Mouse (Mus musculus): Measurements from ENCODE around the gene Tom1l2. TPM values are rescaled to one million over a fixed set of nuclear protein-coding genes. Genes with fewer than 3 reads are reported as not detected.

Gene Tom1l2
- total and polyA plus RNA-seq, 2 experiments from 2014 or later, result 31.3 to 77.3 TPM

DNA sequence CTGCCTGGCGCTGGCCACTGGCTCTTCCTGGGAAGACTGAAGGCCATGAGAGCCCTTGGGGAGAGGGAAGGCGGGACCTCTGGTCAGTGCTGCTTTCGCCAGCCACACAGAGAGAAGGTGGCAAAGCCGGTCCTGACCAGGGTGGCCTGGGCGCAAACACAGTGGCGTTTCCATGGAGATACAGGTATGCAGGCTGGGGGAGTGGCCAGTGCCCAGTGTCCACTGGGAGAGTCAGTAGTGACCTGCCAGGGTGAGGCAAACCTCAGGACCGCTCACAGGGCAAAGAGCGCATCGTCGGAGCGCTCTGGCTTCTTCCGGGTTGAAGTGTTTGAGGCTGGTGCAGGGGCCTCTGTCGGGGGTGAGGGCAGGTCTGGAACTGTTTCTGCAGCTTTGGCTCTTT is 122.9 kb downstream of the Tom1l2 start:
- ATAC-seq (ENCODE audit: insufficient read depth, low read depth) (no peak), DNase-seq (ENCODE audit: low spot score) (no peak)
- H3K4me3 ChIP-seq (ENCODE audit: low read depth, low read length), result no peak overlapping the region
- no peak for TF ChIP-seq CTCF (IDR thresholded peaks at IDR 0.05; ENCODE audit: low read depth)
- TF ChIP-seq EP300 (IDR thresholded peaks at IDR 0.05; ENCODE audit: low read depth), result no peak
- no peaks in the 10 kb centered on the region for H3K27me3 ChIP-seq (ENCODE audit: control insufficient read depth, insufficient read depth, low read length)
- peaks cover 8% of the 10 kb centered on the region for H3K36me3 ChIP-seq (replicated peaks; ENCODE audit: control insufficient read depth, insufficient read depth, low read length)
- no peak overlapping the region for H3K27ac ChIP-seq (ENCODE audit: low read depth)
- H3K9me3 ChIP-seq (replicated peaks; ENCODE audit: control insufficient read depth, low read length), result no peaks in the 10 kb centered on the region
- 81% methylated on average over 13 of the region's 13 CpGs for WGBS
- no peak overlapping the region for H3K4me2 ChIP-seq (ENCODE audit: low read depth, low read length)
- peaks cover 39% of the 10 kb centered on the region for H3K4me1 ChIP-seq (ENCODE audit: control insufficient read depth, insufficient read depth)
- no peak overlapping the region for H3K9ac ChIP-seq (replicated peaks; ENCODE audit: low read depth, low read length)

- WGBS, result 34% methylated on average over 3 of the region's 3 CpGs
- Histone ChIP-seq H3K9ac (replicated peaks; ENCODE audit: low read depth, low read length) (peak overlapping the region; percentile 32; the same call in 1 of the 2 replicates), H3K9me3 (replicated peaks; ENCODE audit: control insufficient read depth, low read length) (no peaks in the 10 kb centered on the region), H3K27me3 (ENCODE audit: control insufficient read depth, insufficient read depth, low read length) (no peaks in the 10 kb centered on the region), H3K4me1 (ENCODE audit: control insufficient read depth, insufficient read depth) (peaks cover 39% of the 10 kb centered on the region), H3K36me3 (replicated peaks; ENCODE audit: control insufficient read depth, insufficient read depth, low read length) (peaks cover 8% of the 10 kb centered on the region), H3K4me2 (ENCODE audit: low read depth, low read length) (no peak overlapping the region), H3K27ac (ENCODE audit: low read depth) (peak overlapping the region; percentile 57), H3K4me3 (ENCODE audit: low read depth, low read length) (no peak overlapping the region)
- TF ChIP-seq CTCF (IDR thresholded peaks at IDR 0.05; ENCODE audit: low read depth) (no peak), EP300 (IDR thresholded peaks at IDR 0.05; ENCODE audit: low read depth) (no peak)
- DNase-seq (ENCODE audit: low spot score), result no peak
- peak; percentile 22 for ATAC-seq (ENCODE audit: insufficient read depth, low read depth)
These were observed 124.2 kb downstream of the Tom1l2 start for GRCm38 (mm10) chr11:60228525-60228924.

GRCm38 (mm10) chr11:60225874-60226273 is 126.8 kb downstream of the Tom1l2 start:
- no peaks in the 10 kb centered on the region for H3K9me3 ChIP-seq (replicated peaks; ENCODE audit: control insufficient read depth, low read length)
- no peak for DNase-seq (ENCODE audit: low spot score)
- TF ChIP-seq EP300 (IDR thresholded peaks at IDR 0.05; ENCODE audit: low read depth), result no peak
- no peak for TF ChIP-seq CTCF (IDR thresholded peaks at IDR 0.05; ENCODE audit: low read depth)
- no peaks in the 10 kb centered on the region for H3K27me3 ChIP-seq (ENCODE audit: control insufficient read depth, insufficient read depth, low read length)
- peak overlapping the region; percentile 16; the same call in 1 of the 2 replicates for H3K9ac ChIP-seq (replicated peaks; ENCODE audit: low read depth, low read length)
- H3K27ac ChIP-seq (ENCODE audit: low read depth), result no peak overlapping the region
- H3K4me1 ChIP-seq (ENCODE audit: control insufficient read depth, insufficient read depth), result peaks cover 35% of the 10 kb centered on the region; the same call in 1 of the 2 replicates
- H3K36me3 ChIP-seq (replicated peaks; ENCODE audit: control insufficient read depth, insufficient read depth, low read length), result peaks cover 8% of the 10 kb centered on the region
- H3K4me3 ChIP-seq (ENCODE audit: low read depth, low read length), result no peak overlapping the region
- 83% methylated on average over 1 of the region's 1 CpGs for WGBS
- no peak for ATAC-seq (ENCODE audit: insufficient read depth, low read depth)
- no peak overlapping the region for H3K4me2 ChIP-seq (ENCODE audit: low read depth, low read length)

DNA sequence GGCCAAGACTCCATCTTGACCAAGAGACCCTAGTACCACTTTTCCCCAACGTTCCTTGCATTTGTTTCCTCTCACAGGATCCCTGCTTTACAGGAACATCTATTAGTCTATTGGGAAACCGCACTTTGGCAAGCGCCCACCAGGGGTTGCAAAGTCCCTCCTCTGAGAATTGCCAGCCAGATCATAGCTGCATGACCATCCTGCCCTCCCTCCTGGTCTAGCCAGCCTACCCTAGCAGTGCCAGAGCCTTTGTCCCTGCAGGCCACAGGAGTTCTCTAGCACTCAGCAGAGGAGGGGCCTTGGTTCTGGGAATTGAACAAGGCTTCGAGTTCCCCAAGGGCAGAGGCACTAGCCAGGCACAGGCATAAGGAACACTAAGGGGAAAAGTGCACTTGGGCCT is 128.0 kb downstream of the Tom1l2 start:
- TF ChIP-seq CTCF (IDR thresholded peaks at IDR 0.05; ENCODE audit: low read depth), result peak; percentile 18; the same call in 1 of the 2 replicates
- TF ChIP-seq EP300 (IDR thresholded peaks at IDR 0.05; ENCODE audit: low read depth), result no peak
- Histone ChIP-seq H3K36me3 (replicated peaks; ENCODE audit: control insufficient read depth, insufficient read depth, low read length) (peaks cover 4% of the 10 kb centered on the region), H3K4me1 (ENCODE audit: control insufficient read depth, insufficient read depth) (peaks cover 38% of the 10 kb centered on the region), H3K27me3 (ENCODE audit: control insufficient read depth, insufficient read depth, low read length) (no peaks in the 10 kb centered on the region), H3K27ac (ENCODE audit: low read depth) (no peak overlapping the region), H3K9ac (replicated peaks; ENCODE audit: low read depth, low read length) (0 out of 2 replicates have a peak overlapping the region, but pooled peaks have one; percentile 21), H3K4me3 (ENCODE audit: low read depth, low read length) (no peak overlapping the region), H3K4me2 (ENCODE audit: low read depth, low read length) (no peak overlapping the region), H3K9me3 (replicated peaks; ENCODE audit: control insufficient read depth, low read length) (no peaks in the 10 kb centered on the region)
- ATAC-seq (ENCODE audit: insufficient read depth, low read depth) (no peak), DNase-seq (ENCODE audit: low spot score) (no peak)
- WGBS, result 57% methylated on average over 4 of the region's 4 CpGs

DNA sequence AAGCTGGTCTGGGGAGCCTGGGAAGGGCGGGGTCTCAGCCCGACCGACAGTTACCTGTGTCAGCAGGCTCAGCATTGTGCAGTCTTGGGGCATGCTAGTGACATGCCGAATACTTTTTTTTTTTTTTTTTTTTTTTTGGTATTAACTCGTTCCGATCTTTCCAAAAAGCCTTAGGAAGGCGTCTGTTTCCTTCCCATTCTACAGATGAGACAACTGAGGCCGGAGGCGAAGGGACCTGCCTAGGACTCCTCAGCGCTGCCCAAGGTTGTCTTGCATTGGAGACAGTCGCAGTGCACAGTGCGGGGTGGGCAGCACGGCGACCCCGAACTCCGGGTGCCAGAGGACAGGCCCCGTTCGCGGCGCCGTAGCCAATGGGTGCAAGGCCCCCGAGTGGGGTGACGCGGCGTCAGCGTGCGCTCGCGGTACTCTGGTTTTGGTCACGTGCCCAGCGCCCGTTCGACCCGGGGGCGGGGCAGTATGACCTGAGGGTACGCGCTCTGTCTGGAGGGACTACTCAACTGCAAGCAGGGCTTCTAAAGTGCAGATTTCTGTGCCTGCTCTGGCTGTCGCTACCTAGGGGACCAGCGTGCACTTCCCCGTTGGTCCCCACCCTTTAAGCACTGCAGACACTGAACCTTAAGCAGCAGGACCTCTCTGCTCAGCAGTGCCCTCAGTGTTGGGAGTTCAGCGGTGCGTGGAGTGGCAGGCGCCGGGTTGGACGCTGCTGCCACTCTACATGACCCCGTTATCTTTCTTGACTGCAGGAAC is 130.1 kb downstream of the Tom1l2 start, which contains the start of gene Srebf1:
Gene Srebf1 (minus strand): TSS at position 113 of the 768 bp plus-strand sequence.
- Histone ChIP-seq H3K4me1 (ENCODE audit: control insufficient read depth, insufficient read depth) (peaks cover 32% of the 10 kb centered on the region), H3K4me2 (ENCODE audit: low read depth, low read length) (peak within 1 kb of the TSS; percentile 60), H3K9me3 (replicated peaks; ENCODE audit: control insufficient read depth, low read length) (no peaks in the 10 kb centered on the region), H3K36me3 (replicated peaks; ENCODE audit: control insufficient read depth, insufficient read depth, low read length) (no peaks in the 10 kb centered on the region), H3K9ac (replicated peaks; ENCODE audit: low read depth, low read length) (peak within 1 kb of the TSS; percentile 52), H3K27ac (ENCODE audit: low read depth) (peak within 1 kb of the TSS; percentile 90), H3K27me3 (ENCODE audit: control insufficient read depth, insufficient read depth, low read length) (no peaks in the 10 kb centered on the region), H3K4me3 (ENCODE audit: low read depth, low read length) (peak within 1 kb of the TSS; percentile 36)
- WGBS, result 5% methylated on average over 46 of the region's 46 CpGs
- TF ChIP-seq EP300 (IDR thresholded peaks at IDR 0.05; ENCODE audit: low read depth) (no peak), CTCF (IDR thresholded peaks at IDR 0.05; ENCODE audit: low read depth) (peak; percentile 32)
- DNase-seq (ENCODE audit: low spot score) (peak; percentile 74), ATAC-seq (ENCODE audit: insufficient read depth, low read depth) (peak; percentile 84)
